Mouse (Mus musculus): ENCODE measurements around the gene Senp6.

Senp6 gene

GRCm38 (mm10) chr9:80172396-80173222 lies 105.9 kb downstream of the Senp6 start:
- DNase-seq (ENCODE audit: inconsistent ontology term), result peak; percentile 36

- DNase-seq (ENCODE audit: inconsistent ontology term), result peak; percentile 72
These were observed 106.9 kb downstream of the Senp6 start for GRCm38 (mm10) chr9:80173629-80174028.

- no peak for DNase-seq (ENCODE audit: inconsistent ontology term)
These were observed 110.2 kb downstream of the Senp6 start for GRCm38 (mm10) chr9:80176696-80177478.

- peak; percentile 60 for DNase-seq (ENCODE audit: inconsistent ontology term)
These were observed 112.0 kb downstream of the Senp6 start for GRCm38 (mm10) chr9:80178670-80179069.

- DNase-seq (ENCODE audit: inconsistent ontology term), result peak; percentile 21
These were observed 113.0 kb downstream of the Senp6 start for GRCm38 (mm10) chr9:80179688-80180087.

- no peak for DNase-seq (ENCODE audit: inconsistent ontology term)
These were observed 114.1 kb downstream of the Senp6 start for GRCm38 (mm10) chr9:80180771-80181170.

GRCm38 (mm10) chr9:80181692-80182091 lies 115.0 kb downstream of the Senp6 start:
- DNase-seq (ENCODE audit: inconsistent ontology term), result no peak

- no peak for DNase-seq (ENCODE audit: inconsistent ontology term)
These were observed 117.4 kb downstream of the Senp6 start for GRCm38 (mm10) chr9:80184138-80184537.

- no peak for DNase-seq (ENCODE audit: inconsistent ontology term)
These were observed 119.0 kb downstream of the Senp6 start for GRCm38 (mm10) chr9:80185737-80186136.

- DNase-seq (ENCODE audit: inconsistent ontology term), result no peak
These were observed 120.0 kb downstream of the Senp6 start for GRCm38 (mm10) chr9:80186693-80187092.

- DNase-seq (ENCODE audit: inconsistent ontology term), result peak; percentile 51
These were observed 121.7 kb downstream of the Senp6 start for GRCm38 (mm10) chr9:80188324-80188893.

GRCm38 (mm10) chr9:80191240-80191639 lies 124.5 kb downstream of the Senp6 start:
- no peak for DNase-seq (ENCODE audit: inconsistent ontology term)

GRCm38 (mm10) chr9:80192324-80192723 lies 125.6 kb downstream of the Senp6 start:
- no peak for DNase-seq (ENCODE audit: inconsistent ontology term)

GRCm38 (mm10) chr9:80194446-80194845 lies 127.7 kb downstream of the Senp6 start:
- DNase-seq (ENCODE audit: inconsistent ontology term), result no peak

All from Muller cell, postnatal 12 days (primary cell).